Mouse (Mus musculus): ENCODE results near the gene Daxx.

DNA sequence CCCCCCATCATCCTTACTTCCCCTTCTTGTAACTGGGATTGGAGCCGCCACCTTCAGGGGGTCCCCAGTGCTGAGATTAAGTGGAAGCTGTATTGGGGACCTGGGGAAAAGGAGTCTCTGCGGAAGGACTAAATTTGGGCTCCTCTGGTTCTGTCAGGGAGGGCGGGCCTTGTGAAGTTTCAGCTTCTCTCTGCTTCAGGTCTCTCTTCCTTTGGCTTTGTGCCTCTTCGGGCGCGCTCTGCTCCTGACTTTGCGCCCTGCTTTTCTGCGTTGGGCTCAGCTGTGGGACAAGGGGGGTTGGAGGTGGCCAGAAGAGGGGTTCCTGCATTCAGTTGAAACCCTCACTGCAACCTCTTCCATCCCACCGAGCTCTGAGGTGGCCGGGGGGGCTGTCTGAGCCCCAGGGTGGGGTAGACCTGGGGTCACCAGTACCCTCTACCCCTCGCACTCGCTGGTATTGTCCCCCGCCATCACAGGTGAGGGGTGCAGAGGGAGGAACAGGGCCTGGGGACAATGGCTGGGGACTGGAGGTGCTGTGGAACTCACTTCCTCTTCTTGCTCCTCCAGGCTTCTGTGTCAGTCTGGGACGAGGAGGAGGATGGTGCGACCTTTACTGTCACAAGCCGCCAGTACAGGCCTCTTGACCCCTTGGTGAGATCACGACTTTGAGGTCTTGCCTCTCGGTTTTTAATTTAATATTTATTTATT is 22.1 kb downstream of the Daxx start:
- no peak for TF ChIP-seq CTCF (IDR thresholded peaks at IDR 0.05; ENCODE audit: low read depth)
- no peak for TF ChIP-seq EP300 (IDR thresholded peaks at IDR 0.05; ENCODE audit: low read depth)
